Mouse (Mus musculus) ES-E14 (cell line): ENCODE measurements at regions not wholly inside any gene's neighbourhood (a gene's known extent, or its start where the extent isn't known, plus 50 kb on each side); places are given as distances from the start of the nearest gene placed in this dataset.

Experiments
- CHD2 ChIP-seq: IDR thresholded peaks from 2 replicates; pipeline ENCODE4 v1.6.1; 2014; ENCODE audit warnings: mild to moderate bottlenecking, low read depth, low read length, inconsistent platforms
- MAFK ChIP-seq: IDR thresholded peaks from 2 replicates; pipeline ENCODE4 v1.6.1; 2014; ENCODE audit warnings: mild to moderate bottlenecking, low read depth, low read length, inconsistent platforms; ENCODE audit not compliant: insufficient read depth
- ZNF384 ChIP-seq: IDR thresholded peaks from 2 replicates; pipeline ENCODE4 v1.6.1; 2012; ENCODE audit warnings: low read depth, low read length, inconsistent platforms

- TF ChIP-seq ZNF384: no peak
- no peak for TF ChIP-seq MAFK
- TF ChIP-seq CHD2: no peak
Measured at GRCm38 (mm10) chr7:124487326-124487725, 504.7 kb downstream of the Hs3st4 start.
